Mouse (Mus musculus) gastrocnemius, adult 18-20 months (tissue): ENCODE measurements around the gene Zfp775. TPM values are rescaled to one million over a fixed set of nuclear protein-coding genes. Genes with fewer than 3 reads are reported as not detected.

ENCODE experiments used
- DNase-seq: peaks from one replicate; pipeline ENCODE4 v3.0.0; 2021; ENCODE audit warnings: low spot score
- long read RNA-seq, 2 experiments: library from polyadenylated mRNA; stranded (forward); transcript quantifications; one replicate each; pipeline ENCODE4 v2.0.0; 2021
- total RNA-seq, 2 experiments: library from RNA; stranded (reverse); gene quantifications; 2 replicates each; pipeline ENCODE4 v1.2.3; 2021

Gene Zfp775
- 1 to 10 TPM; 8.8 TPM for total RNA-seq
- long read RNA-seq, experiment 1, full-length matches to known transcripts, result 38 of 42 reads
- long read RNA-seq, experiment 1, partial matches to known transcripts, result 0 of 42 reads
- long read RNA-seq, experiment 1, other reads (novel, unspliced or antisense), result 4 of 42 reads
- long read RNA-seq, experiment 2, full-length matches to known transcripts, result 25 of 28 reads
- long read RNA-seq, experiment 2, partial matches to known transcripts, result 0 of 28 reads
- long read RNA-seq, experiment 2, other reads (novel, unspliced or antisense), result 3 of 28 reads

- DNase-seq, result peak; percentile 97
Measured at GRCm38 (mm10) chr6:48601271-48602079, at the start of gene Zfp775. Zfp775 (plus strand) TSS chr6:48602063.

- DNase-seq, result peak; percentile 36
Measured at GRCm38 (mm10) chr6:48552918-48553317, 48.9 kb upstream of the Zfp775 start.

- peak; percentile 83 for DNase-seq
Measured at GRCm38 (mm10) chr6:48553819-48554218, 48.0 kb upstream of the Zfp775 start.

GRCm38 (mm10) chr6:48554280-48555103 lies 47.4 kb upstream of the Zfp775 start, which contains the start of gene Lrrc61:
Lrrc61 (plus strand) TSS chr6:48554796.
- peak; percentile 99 for DNase-seq

- DNase-seq, result peak; percentile 75
Measured at GRCm38 (mm10) chr6:48555104-48555890, 46.6 kb upstream of the Zfp775 start.

GRCm38 (mm10) chr6:48555956-48556355 lies 45.9 kb upstream of the Zfp775 start:
- DNase-seq, result no peak

- no peak for DNase-seq
Measured at GRCm38 (mm10) chr6:48565693-48566310, 36.1 kb upstream of the Zfp775 start.

GRCm38 (mm10) chr6:48566312-48566711 lies 35.6 kb upstream of the Zfp775 start:
- peak; percentile 43 for DNase-seq

- peak; percentile 43 for DNase-seq
Measured at GRCm38 (mm10) chr6:48568036-48568984, 33.6 kb upstream of the Zfp775 start.

- no peak for DNase-seq
Measured at GRCm38 (mm10) chr6:48569065-48569807, 32.6 kb upstream of the Zfp775 start.

- no peak for DNase-seq
Measured at GRCm38 (mm10) chr6:48572014-48572413, 29.8 kb upstream of the Zfp775 start.

- peak; percentile 71 for DNase-seq
Measured at GRCm38 (mm10) chr6:48572572-48573061, 29.2 kb upstream of the Zfp775 start, which contains the start of gene Rarres2. Rarres2 (minus strand) TSS chr6:48572789.

GRCm38 (mm10) chr6:48573280-48573679 lies 28.6 kb upstream of the Zfp775 start:
- DNase-seq, result no peak

GRCm38 (mm10) chr6:48573981-48574380 lies 27.9 kb upstream of the Zfp775 start:
- no peak for DNase-seq

- no peak for DNase-seq
Measured at GRCm38 (mm10) chr6:48578736-48579135, 23.1 kb upstream of the Zfp775 start.

- DNase-seq, result peak; percentile 28
Measured at GRCm38 (mm10) chr6:48579215-48579648, 22.6 kb upstream of the Zfp775 start.

- DNase-seq, result no peak
Measured at GRCm38 (mm10) chr6:48581257-48581656, 20.6 kb upstream of the Zfp775 start.

GRCm38 (mm10) chr6:48582037-48582436 lies 19.8 kb upstream of the Zfp775 start:
- peak; percentile 55 for DNase-seq
